Mouse (Mus musculus) stomach, postnatal 0 days (tissue): Measurements from ENCODE around the gene Gm10277.

Experiments used
- CTCF ChIP-seq: IDR thresholded peaks from 2 replicates; pipeline ENCODE4 v1.5.1; 2016; ENCODE audit warnings: antibody characterized with exemption, low read depth, mild to moderate bottlenecking, moderate library complexity
- EP300 ChIP-seq: optimal IDR thresholded peaks from 2 replicates; pipeline ENCODE3; 2016; ENCODE audit warnings: antibody characterized with exemption

GRCm38 (mm10) chr11:77770346-77770745 is 17.2 kb downstream of the Gm10277 start:
- TF ChIP-seq CTCF = no peak
- TF ChIP-seq EP300 = no peak
